Mouse (Mus musculus) liver, postnatal 0 days (tissue): ENCODE results near the gene 9130230L23Rik.

Experiments used
- CTCF ChIP-seq: sonication (generic); IDR thresholded peaks from 2 replicates; pipeline ENCODE4 v1.5.1; 2016; ENCODE audit warnings: antibody characterized with exemption, low read depth
- EP300 ChIP-seq: IDR thresholded peaks from 2 replicates; pipeline ENCODE4 v1.6.1; 2016; ENCODE audit warnings: antibody characterized with exemption, low read depth, mild to moderate bottlenecking

GRCm38 (mm10) chr5:65999106-65999505 is 5.0 kb downstream of the 9130230L23Rik start:
- TF ChIP-seq CTCF, result no peak
- no peak for TF ChIP-seq EP300
